In genomic region chr2:102820225-102820711, GRCm38 (mm10) we compare ENCODE assay signal across 8 mouse cellular contexts.
DNase-seq lines count a peak whose midpoint lies in the region; ATAC-seq and TF ChIP-seq lines count a peak whose summit lies in the region.
"Had no signal": no experiment of that assay in that cellular context is flagged by ENCODE, and none has a peak within 500 bp of the region (broad histone marks: within the 10 kb centered on the region; RNA-seq: fewer than 3 reads in every experiment).

No protein-coding gene starts in this region.

- H3K4me1 ChIP-seq in embryonic facial prominence, embryonic 14.5 days (ENCODE audit: control insufficient read depth, insufficient read depth, low read length), result peaks cover 10% of the 10 kb centered on the region
- H3K4me1 ChIP-seq in neural tube, embryonic 14.5 days (ENCODE audit: control insufficient read depth, insufficient read depth, low read length), result peaks cover 7% of the 10 kb centered on the region; the same call in 1 of the 2 replicates
- H3K4me1 ChIP-seq in liver, embryonic 12.5 days, result no peaks in the 10 kb centered on the region
- no peaks in the 10 kb centered on the region for H3K4me1 ChIP-seq in liver, embryonic 11.5 days (replicated peaks; ENCODE audit: control insufficient read depth, insufficient read depth, low read length)

- no peaks in the 10 kb centered on the region for H3K9me3 ChIP-seq in embryonic facial prominence, embryonic 14.5 days (ENCODE audit: control insufficient read depth, low read length)
- no peaks in the 10 kb centered on the region for H3K9me3 ChIP-seq in neural tube, embryonic 14.5 days (ENCODE audit: control insufficient read depth, low read length)
- no peaks in the 10 kb centered on the region for H3K9me3 ChIP-seq in liver, embryonic 12.5 days (replicated peaks)
- no peaks in the 10 kb centered on the region for H3K9me3 ChIP-seq in liver, embryonic 11.5 days (ENCODE audit: control insufficient read depth, low read length)

- no peak overlapping the region for H3K9ac ChIP-seq in embryonic facial prominence, embryonic 14.5 days (ENCODE audit: low read depth, low read length)
- no peak overlapping the region for H3K9ac ChIP-seq in neural tube, embryonic 14.5 days (replicated peaks; ENCODE audit: low read depth, low read length)
- no peak overlapping the region for H3K9ac ChIP-seq in liver, embryonic 12.5 days
- H3K9ac ChIP-seq in liver, embryonic 11.5 days (ENCODE audit: low read depth, low read length), result no peak overlapping the region

- 25% methylated on average over 5 of the region's 5 CpGs for WGBS in embryonic facial prominence, embryonic 14.5 days
- 20% methylated on average over 5 of the region's 5 CpGs for WGBS in neural tube, embryonic 14.5 days
- 81% methylated on average over 5 of the region's 5 CpGs for WGBS in liver, embryonic 12.5 days (ENCODE audit: insufficient replicate concordance)
- 73% methylated on average over 5 of the region's 5 CpGs for WGBS in liver, embryonic 11.5 days

- DNase-seq in left cerebral cortex, postnatal 25 days (ENCODE audit: low spot score in 2 of 2), result peak; percentile 4 to 7
- DNase-seq in left cerebral cortex, adult 2 months (ENCODE audit: extremely low spot score in 1 of 2, low spot score in 2 of 2), result no peak
- peak; percentile 64 for DNase-seq in embryonic facial prominence, embryonic 14.5 days (ENCODE audit: low spot score)
- peak; percentile 10 for DNase-seq in layer of hippocampus, adult 9-11 months
- no peak for DNase-seq in liver, embryonic 11.5 days (ENCODE audit: low spot score)
- DNase-seq: liver had no signal

- intact Hi-C loops in left cerebral cortex, postnatal 25 days (cut with DNase I), result no loop called here
- intact Hi-C loops in left cerebral cortex, adult 2 months (cut with DNase I), result no loop called here

- TF ChIP-seq CTCF in left cerebral cortex, adult 2 months (IDR thresholded peaks at IDR 0.05), result no peak

- H3K27ac ChIP-seq in left cerebral cortex, adult 2 months, result no peak overlapping the region
- no peak overlapping the region for H3K27ac ChIP-seq in embryonic facial prominence, embryonic 14.5 days (replicated peaks; ENCODE audit: low read depth, low read length)
- no peak overlapping the region for H3K27ac ChIP-seq in neural tube, embryonic 14.5 days (ENCODE audit: low read depth, low read length)
- no peak overlapping the region for H3K27ac ChIP-seq in liver, embryonic 12.5 days
- no peak overlapping the region for H3K27ac ChIP-seq in liver, embryonic 11.5 days (ENCODE audit: low read depth, low read length)

- no peak overlapping the region for H3K4me2 ChIP-seq in embryonic facial prominence, embryonic 14.5 days (ENCODE audit: low read depth, low read length)
- H3K4me2 ChIP-seq in neural tube, embryonic 14.5 days (ENCODE audit: low read depth, low read length), result no peak overlapping the region
- H3K4me2 ChIP-seq in liver, embryonic 12.5 days, result no peak overlapping the region
- H3K4me2 ChIP-seq in liver, embryonic 11.5 days, result no peak overlapping the region

- no peak overlapping the region for H3K4me3 ChIP-seq in left cerebral cortex, adult 2 months
- H3K4me3 ChIP-seq in embryonic facial prominence, embryonic 14.5 days (ENCODE audit: low read depth, low read length), result no peak overlapping the region
- no peak overlapping the region for H3K4me3 ChIP-seq in neural tube, embryonic 14.5 days (ENCODE audit: low read depth, low read length)
- H3K4me3 ChIP-seq in liver, embryonic 12.5 days, result no peak overlapping the region
- no peak overlapping the region for H3K4me3 ChIP-seq in liver, embryonic 11.5 days (ENCODE audit: low read depth, low read length)

- H3K27me3 ChIP-seq in embryonic facial prominence, embryonic 14.5 days (replicated peaks; ENCODE audit: control insufficient read depth, insufficient read depth, low read length), result no peaks in the 10 kb centered on the region
- H3K27me3 ChIP-seq in neural tube, embryonic 14.5 days (ENCODE audit: control insufficient read depth, insufficient read depth, low read length), result no peaks in the 10 kb centered on the region
- no peaks in the 10 kb centered on the region for H3K27me3 ChIP-seq in liver, embryonic 12.5 days (replicated peaks)
- no peaks in the 10 kb centered on the region for H3K27me3 ChIP-seq in liver, embryonic 11.5 days (replicated peaks; ENCODE audit: control insufficient read depth, insufficient read depth, low read length)

- ATAC-seq in embryonic facial prominence, embryonic 14.5 days (ENCODE audit: low read depth), result peak; percentile 33; the same call in 1 of the 2 replicates
- ATAC-seq in neural tube, embryonic 14.5 days (ENCODE audit: low read depth), result peak; percentile 77; the same call in 1 of the 2 replicates
- ATAC-seq in liver, embryonic 12.5 days, result no peak
- no peak for ATAC-seq in liver, embryonic 11.5 days (replicated peaks; ENCODE audit: low FRiP score)

- 0 out of 2 replicates have a peak, but pooled peaks cover 6% of the 10 kb centered on the region for H3K36me3 ChIP-seq in embryonic facial prominence, embryonic 14.5 days (ENCODE audit: control insufficient read depth, insufficient read depth, low read length)
- H3K36me3 ChIP-seq in neural tube, embryonic 14.5 days (ENCODE audit: control insufficient read depth, insufficient read depth, low read length), result no peaks in the 10 kb centered on the region
- peaks cover 56% of the 10 kb centered on the region for H3K36me3 ChIP-seq in liver, embryonic 12.5 days
- H3K36me3 ChIP-seq in liver, embryonic 11.5 days (ENCODE audit: control insufficient read depth, insufficient read depth, low read length), result 0 out of 2 replicates have a peak, but pooled peaks cover 2% of the 10 kb centered on the region

Comparison
In these comparisons a context has a peak if more than half of its experiments do, and no peak if none do; other contexts are left out.
1. DNase-seq: peak in left cerebral cortex, postnatal 25 days (2 of 2), embryonic facial prominence, embryonic 14.5 days (single experiment) and layer of hippocampus, adult 9-11 months (single experiment); none in left cerebral cortex, adult 2 months (0 of 2) and liver, embryonic 11.5 days (single experiment).
2. ATAC-seq: peak in embryonic facial prominence, embryonic 14.5 days (single experiment) and neural tube, embryonic 14.5 days (single experiment); none in liver, embryonic 12.5 days (single experiment) and liver, embryonic 11.5 days (single experiment).